Mouse (Mus musculus): Measurements from ENCODE around the gene Ctsh.

DNA sequence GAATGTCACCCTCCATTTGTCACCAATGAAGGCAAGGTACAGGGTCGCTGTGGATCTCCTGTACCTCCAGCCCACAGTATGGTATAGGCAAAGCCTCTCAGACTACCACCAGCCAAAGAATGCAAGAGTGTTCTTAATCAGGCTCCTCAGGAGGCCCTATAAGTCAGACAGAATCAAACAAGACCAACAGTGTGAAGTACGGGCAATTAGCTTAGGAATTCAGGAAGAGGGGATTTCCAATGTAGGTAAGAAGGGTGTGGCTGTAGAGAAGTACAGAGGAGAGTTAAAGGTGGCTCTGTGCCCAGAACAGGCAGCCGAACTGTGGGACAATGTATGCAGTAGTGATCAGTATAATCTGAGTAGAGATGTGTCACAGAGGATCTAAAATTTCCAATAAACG, 17.6 kb upstream of the Ctsh start:
- TF ChIP-seq POLR2A (IDR thresholded peaks at IDR 0.05; ENCODE audit: borderline replicate concordance, control insufficient read depth, low read depth, low read length), result no peak
- no peak for TF ChIP-seq CTCF (IDR thresholded peaks at IDR 0.05; ENCODE audit: control insufficient read depth, insufficient read depth, low read length)
